Mouse (Mus musculus): ENCODE results near the gene Wdr82. TPM values are rescaled to one million over a fixed set of nuclear protein-coding genes. Genes with fewer than 3 reads are reported as not detected.

Wdr82 gene
- total RNA-seq, 1 experiment from 2014 or later: 82.8 TPM

Other genes with a start within 250 kb of the Wdr82 start
- gene Col6a5, start 210.3 kb upstream of the Wdr82 start, total RNA-seq (2017): not detected in 2 replicates
- not detected in 2 replicates for gene Col6a4, start 74.1 kb upstream of the Wdr82 start, total RNA-seq (2017)
- gene Glyctk, start 12.8 kb upstream of the Wdr82 start, total RNA-seq (2017): 2.4 and 3.2 TPM in 2 replicates
- 9.4 and 14.7 TPM in 2 replicates for gene Ppm1m, start 28.8 kb downstream of the Wdr82 start, total RNA-seq (2017)
- 42.5 and 44.4 TPM in 2 replicates for gene Twf2, start 32.2 kb downstream of the Wdr82 start, total RNA-seq (2017)
- gene Tlr9, start 51.7 kb downstream of the Wdr82 start, total RNA-seq (2017): 0.41 and 0.53 TPM in 2 replicates
- 76.9 and 90.2 TPM in 2 replicates for gene Alas1, start 77.7 kb downstream of the Wdr82 start, total RNA-seq (2017)
- 22.9 and 26.5 TPM in 2 replicates for gene Poc1a, start 110.1 kb downstream of the Wdr82 start, total RNA-seq (2017)
- 10.1 and 23.6 TPM in 2 replicates for gene Dusp7, start 197.7 kb downstream of the Wdr82 start, total RNA-seq (2017)

All from common myeloid progenitor, adult 5-6 weeks (primary cell).